Mouse (Mus musculus) kidney, postnatal 0 days (tissue): ENCODE measurements around the gene Dagla. TPM values are rescaled to one million over a fixed set of nuclear protein-coding genes. Genes with fewer than 3 reads are reported as not detected.

Experiments
- ATAC-seq: fragments of 200-750 bp; cut with Nextera tagmentation; replicated peaks from 2 replicates; pipeline ENCODE4 v1.8.0; 2017; ENCODE audit warnings: low read depth, moderate number of reproducible peaks, moderate TSS enrichment, moderate library complexity; ENCODE audit not compliant: low FRiP score
- DNase-seq: peaks from one replicate; pipeline ENCODE4 v3.0.0-alpha.2; 2016; ENCODE audit warnings: low spot score
- H3K27ac ChIP-seq: fragments of 300-500 bp; sonication (generic); 2 replicates; pipeline ENCODE4 v1.5.1; 2014; ENCODE audit warnings: mild to moderate bottlenecking
- H3K27me3 ChIP-seq: fragments of 300-500 bp; sonication (generic); 2 replicates; pipeline ENCODE4 v1.6.1; 2014; ENCODE audit warnings: low read length, mixed read lengths; ENCODE audit not compliant: insufficient read depth
- H3K36me3 ChIP-seq: fragments of 300-500 bp; sonication (generic); 2 replicates; pipeline ENCODE4 v1.6.1; 2014; ENCODE audit warnings: low read length, mixed read lengths; ENCODE audit not compliant: insufficient read depth
- H3K4me1 ChIP-seq: fragments of 300-500 bp; sonication (generic); replicated peaks from 2 replicates; pipeline ENCODE4 v1.6.1; 2014; ENCODE audit warnings: antibody characterized with exemption, low read length, mixed read lengths; ENCODE audit not compliant: insufficient read depth
- H3K4me2 ChIP-seq: fragments of 300-500 bp; sonication (generic); 2 replicates; pipeline ENCODE4 v1.6.1; 2014; ENCODE audit warnings: mild to moderate bottlenecking, low read length, moderate library complexity, mixed read lengths
- H3K4me3 ChIP-seq: fragments of 300-500 bp; sonication (generic); replicated peaks from 2 replicates; pipeline ENCODE4 v1.5.1; 2014; ENCODE audit warnings: low read depth, low read length
- H3K9ac ChIP-seq: fragments of 300-500 bp; sonication (generic); 2 replicates; pipeline ENCODE4 v1.6.1; 2014; ENCODE audit warnings: low read depth, low read length
- H3K9me3 ChIP-seq: fragments of 300-500 bp; sonication (generic); replicated peaks from 2 replicates; pipeline ENCODE4 v1.6.1; 2016; ENCODE audit warnings: low read length, inconsistent platforms, mixed read lengths
- CTCF ChIP-seq: IDR thresholded peaks from 2 replicates; pipeline ENCODE4 v1.5.1; 2016; ENCODE audit warnings: antibody characterized with exemption, low read depth, mild to moderate bottlenecking, moderate library complexity
- WGBS: fragments of 180-500 bp; shearing (Covaris S2); extraction: QIAGEN DNeasy Blood & Tissue Kit; methylation state at CpG from one replicate; pipeline ENCODE4 v1.1.7; 2014; 5-methylcytosine and 5-hydroxymethylcytosine counted together
- polyA plus RNA-seq: library from polyadenylated mRNA; unstranded; fragments of >200 nt; fragmentation: Nextera tagmentation; extraction: Ambion mirVana; gene quantifications from 2 replicates; pipeline ENCODE4 v1.2.1, GENCODE M21; 2015

Gene Dagla
- polyA plus RNA-seq, 1 experiment from 2014 or later = 2.2 TPM

DNA sequence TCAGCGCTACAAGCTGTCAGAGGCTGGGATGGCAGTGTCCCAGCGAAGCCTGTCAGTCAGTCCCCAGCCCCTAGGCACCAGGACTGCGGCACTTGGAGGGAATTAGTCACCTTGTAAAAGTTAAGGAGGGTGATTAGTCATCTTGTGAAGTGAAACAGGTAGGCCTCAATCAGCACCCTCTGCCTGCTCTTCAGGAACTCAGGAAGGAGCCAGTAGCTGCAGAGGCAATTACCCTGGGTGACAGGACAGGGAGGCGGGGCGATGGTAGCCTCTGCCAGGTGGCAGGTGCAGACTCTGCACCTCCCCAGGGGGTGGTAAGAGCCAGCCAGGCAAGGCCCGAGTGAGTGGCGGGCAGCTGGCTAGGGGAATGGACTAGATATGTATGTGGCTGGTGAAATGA lies 43.3 kb downstream of the Dagla start:
- no peak overlapping the region for H3K9ac ChIP-seq
- no peak overlapping the region for H3K27ac ChIP-seq
- no peaks in the 10 kb centered on the region for H3K9me3 ChIP-seq
- DNase-seq (no peak), ATAC-seq (no peak)
- no peak for TF ChIP-seq CTCF
- no peak overlapping the region for H3K4me3 ChIP-seq
- no peaks in the 10 kb centered on the region; the same call in 1 of the 2 replicates for H3K36me3 ChIP-seq
- H3K27me3 ChIP-seq = no peaks in the 10 kb centered on the region
- WGBS = 58% methylated on average over 7 of the region's 7 CpGs
- no peak overlapping the region for H3K4me2 ChIP-seq
- H3K4me1 ChIP-seq = no peaks in the 10 kb centered on the region

GRCm38 (mm10) chr19:10258279-10259011 lies 46.2 kb downstream of the Dagla start:
- Histone ChIP-seq H3K9ac (no peak overlapping the region), H3K4me2 (no peak overlapping the region), H3K27me3 (no peaks in the 10 kb centered on the region), H3K4me3 (no peak overlapping the region), H3K27ac (no peak overlapping the region), H3K9me3 (no peaks in the 10 kb centered on the region), H3K4me1 (no peaks in the 10 kb centered on the region), H3K36me3 (no peaks in the 10 kb centered on the region; the same call in 1 of the 2 replicates)
- ATAC-seq = peak; percentile 27
- TF ChIP-seq CTCF = peak; percentile 97
- 19% methylated on average over 6 of the region's 6 CpGs for WGBS
- peak; percentile 94 for DNase-seq

DNA sequence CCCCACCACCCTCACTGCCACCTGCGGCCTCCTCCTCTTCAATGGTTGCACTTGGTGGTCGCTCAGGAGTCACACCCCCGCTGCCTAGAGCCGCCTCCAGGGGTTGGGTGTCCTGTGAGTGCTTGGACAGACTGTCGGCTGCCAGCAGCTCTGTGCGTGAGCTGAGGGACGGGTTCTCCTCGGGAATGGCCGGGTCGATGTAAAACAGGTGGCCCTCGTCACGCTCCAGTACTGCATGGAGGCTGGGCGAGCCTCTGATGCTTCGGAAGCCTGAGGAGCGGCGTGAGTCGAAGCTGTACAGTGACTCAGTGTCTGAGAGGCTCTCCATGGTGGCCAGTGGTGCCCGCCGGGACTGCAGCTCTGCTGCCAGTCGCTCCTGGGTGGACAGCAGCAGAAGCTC lies 56.5 kb downstream of the Dagla start:
- Histone ChIP-seq H3K27ac (no peak overlapping the region), H3K4me2 (peak overlapping the region; percentile 26; the same call in 1 of the 2 replicates), H3K9me3 (no peaks in the 10 kb centered on the region), H3K9ac (no peak overlapping the region), H3K4me3 (no peak overlapping the region), H3K27me3 (no peaks in the 10 kb centered on the region), H3K36me3 (no peaks in the 10 kb centered on the region), H3K4me1 (peaks cover 16% of the 10 kb centered on the region)
- no peak for TF ChIP-seq CTCF
- ATAC-seq = peak; percentile 83
- 12% methylated on average over 20 of the region's 20 CpGs for WGBS
- peak; percentile 85 for DNase-seq

- Histone ChIP-seq H3K36me3 (no peaks in the 10 kb centered on the region), H3K9ac (0 out of 2 replicates have a peak overlapping the region, but pooled peaks have one; percentile 8), H3K4me2 (no peak overlapping the region), H3K4me1 (peaks cover 16% of the 10 kb centered on the region), H3K9me3 (no peaks in the 10 kb centered on the region), H3K4me3 (no peak overlapping the region), H3K27me3 (no peaks in the 10 kb centered on the region), H3K27ac (no peak overlapping the region)
- no peak for TF ChIP-seq CTCF
- DNase-seq (peak; percentile 41), ATAC-seq (no peak)
- 20% methylated on average over 6 of the region's 6 CpGs for WGBS
Measured at GRCm38 (mm10) chr19:10247165-10247564, 57.5 kb downstream of the Dagla start.

DNA sequence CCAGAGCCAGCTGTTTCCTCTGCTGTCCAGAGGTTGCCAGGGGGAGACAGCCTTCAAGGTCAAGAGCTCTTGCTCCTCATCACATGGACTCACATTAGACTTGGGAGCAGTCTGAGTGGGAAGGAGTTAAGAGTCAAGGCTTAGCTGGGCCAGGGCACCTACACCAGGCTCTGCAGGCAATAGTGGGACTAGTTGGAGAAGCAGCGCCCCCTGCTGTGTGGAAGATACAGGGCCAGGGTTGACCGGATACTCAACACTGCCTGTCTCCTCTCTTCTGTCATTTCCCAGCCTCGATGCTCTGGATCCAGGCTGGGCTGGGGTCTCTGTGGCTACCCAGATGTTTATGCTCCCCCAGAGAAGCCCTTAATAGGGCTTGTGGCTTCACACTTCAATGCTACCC lies 60.5 kb downstream of the Dagla start:
- H3K27me3 ChIP-seq = no peaks in the 10 kb centered on the region
- H3K4me3 ChIP-seq = no peak overlapping the region
- DNase-seq (peak; percentile 71), ATAC-seq (no peak)
- TF ChIP-seq CTCF = peak; percentile 69
- no peaks in the 10 kb centered on the region for H3K9me3 ChIP-seq
- 21% methylated on average over 3 of the region's 3 CpGs for WGBS
- no peaks in the 10 kb centered on the region for H3K36me3 ChIP-seq
- H3K4me1 ChIP-seq = peaks cover 16% of the 10 kb centered on the region
- H3K27ac ChIP-seq = no peak overlapping the region
- H3K9ac ChIP-seq = no peak overlapping the region
- H3K4me2 ChIP-seq = no peak overlapping the region

DNA sequence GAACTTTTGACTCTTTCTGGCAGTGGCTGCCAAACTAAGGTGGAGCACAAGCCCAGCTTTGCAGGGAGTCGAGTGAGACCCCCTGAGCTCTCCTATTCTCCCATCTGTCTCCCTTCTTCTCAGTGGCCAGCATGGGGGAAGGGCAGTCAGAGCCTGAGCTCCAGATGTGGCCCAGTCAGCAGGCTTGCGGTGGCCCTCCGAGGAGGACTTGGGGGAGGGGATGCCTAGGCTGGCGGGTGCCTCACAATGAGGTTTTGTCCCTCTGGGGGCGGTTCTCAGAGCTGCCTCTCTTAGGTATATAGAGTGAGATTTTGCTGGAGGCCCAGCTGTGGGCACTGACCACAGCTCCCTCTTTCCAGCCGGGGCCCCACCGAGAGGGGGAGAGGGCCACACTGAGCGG lies 61.8 kb downstream of the Dagla start:
- no peak for ATAC-seq
- no peaks in the 10 kb centered on the region for H3K36me3 ChIP-seq
- TF ChIP-seq CTCF = no peak
- H3K27me3 ChIP-seq = no peaks in the 10 kb centered on the region
- H3K9me3 ChIP-seq = no peaks in the 10 kb centered on the region
- no peak overlapping the region for H3K4me2 ChIP-seq
- no peak overlapping the region for H3K4me3 ChIP-seq
- peaks cover 9% of the 10 kb centered on the region for H3K4me1 ChIP-seq
- WGBS = 20% methylated on average over 8 of the region's 8 CpGs
- H3K27ac ChIP-seq = no peak overlapping the region
- no peak for DNase-seq
- H3K9ac ChIP-seq = no peak overlapping the region
